Mouse (Mus musculus): ENCODE data around the gene Camta1.

GRCm38 (mm10) chr4:151619541-151620016 is 242.1 kb downstream of the Camta1 start:
- TF ChIP-seq CTCF (IDR thresholded peaks at IDR 0.05; ENCODE audit: borderline replicate concordance, control insufficient read depth, extremely low read depth, insufficient read depth, low read length, poor library complexity): no peak
- TF ChIP-seq POLR2A (IDR thresholded peaks at IDR 0.05; ENCODE audit: control insufficient read depth, extremely low read depth, insufficient read depth, low read length, poor library complexity): no peak
